Mouse (Mus musculus) CD4-positive naive resting alpha-beta T cell, adult 57 days (primary cell): ENCODE data around the gene Mup4. TPM values are rescaled to one million over a fixed set of nuclear protein-coding genes. Genes with fewer than 3 reads are reported as not detected.

ENCODE experiments used
- total RNA-seq: library from RNA; stranded (reverse); gene quantifications from one replicate; pipeline ENCODE4 v1.2.4, GENCODE M21; 2023

Gene Mup4
- not detected for total RNA-seq

GRCm38 (mm10) chr4:59960610-59961009 is at the start of gene Mup4:
Gene Mup4, minus strand, starts transcription at chr4:59960710.

GRCm38 (mm10) chr4:59963405-59964344 is 3.2 kb upstream of the Mup4 start, which contains the start of gene Mup6:
Gene Mup6, plus strand, starts transcription at chr4:59964294.

DNA sequence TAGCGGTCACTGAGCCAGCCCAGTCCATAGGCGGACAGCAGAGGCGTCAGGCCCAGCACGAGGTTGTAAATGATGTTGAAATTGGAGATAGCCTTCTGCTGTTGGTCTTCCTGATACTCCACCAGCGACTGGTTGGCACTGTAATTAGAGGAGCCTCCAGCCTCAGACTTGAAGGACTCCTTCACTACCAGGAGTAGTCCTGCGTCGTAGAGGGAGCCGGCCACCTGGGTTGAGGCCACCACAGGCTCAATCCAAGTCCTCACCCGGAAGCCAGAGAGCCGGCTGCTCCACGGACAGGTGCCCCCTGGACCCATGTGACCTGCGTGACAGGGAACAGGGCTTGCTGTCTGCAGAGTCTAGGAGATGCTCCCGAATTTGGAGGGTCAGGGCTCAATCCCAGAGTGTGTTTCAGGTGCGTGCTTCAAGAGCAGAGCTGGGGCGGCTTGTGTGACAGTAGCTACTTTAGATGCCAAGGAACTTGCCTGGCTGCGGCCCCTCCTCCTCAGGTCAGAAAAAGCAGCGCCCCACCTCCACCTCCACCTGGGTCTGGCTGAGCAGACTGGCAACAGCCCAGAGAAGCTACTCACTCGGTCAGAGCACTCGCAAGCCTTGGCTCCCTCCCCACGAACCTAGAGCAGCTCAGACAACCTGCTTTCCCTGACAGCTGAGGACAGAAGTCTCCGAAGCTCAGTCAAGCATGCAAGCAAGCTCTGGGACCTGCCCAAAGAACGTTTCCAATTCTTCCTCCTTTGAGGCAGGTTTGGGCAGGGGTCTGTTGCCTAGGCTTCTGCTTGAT is 45.7 kb downstream of the Mup4 start, which contains the start of gene Slc46a2:
Slc46a2 (minus strand) TSS at position 449 of the 796 bp plus-strand sequence.

Other genes starting within 250 kb of the Mup4 start
- gene Inip, start 159.1 kb downstream of the Mup4 start, total RNA-seq, result 34.4 TPM
- 18.8 TPM for gene Snx30, start 154.9 kb downstream of the Mup4 start, total RNA-seq
- not detected for gene Slc46a2, start 45.7 kb downstream of the Mup4 start, total RNA-seq
- gene Mup6, start 3.6 kb upstream of the Mup4 start, total RNA-seq, result not detected
- gene Mup7, start 109.8 kb upstream of the Mup4 start, total RNA-seq, result not detected
- gene Mup2, start 193.6 kb upstream of the Mup4 start, total RNA-seq, result not detected